Mouse (Mus musculus): ENCODE data around the gene Fam71d.

GRCm38 (mm10) chr12:78682279-78682678 lies 9.1 kb upstream of the Fam71d start:
- no peak for TF ChIP-seq CTCF (IDR thresholded peaks at IDR 0.05; ENCODE audit: low read depth, low read length)
- no peak for TF ChIP-seq EP300 (IDR thresholded peaks at IDR 0.05; ENCODE audit: insufficient read depth, low read depth, low read length)

Data from ES-Bruce4 (cell line).